Mouse (Mus musculus) liver, adult 2 months (tissue): ENCODE data around the gene Cldn34b3. TPM values are rescaled to one million over a fixed set of nuclear protein-coding genes. Genes with fewer than 3 reads are reported as not detected.
"Not testable (repeated sequence)": the region's sequence is repeated elsewhere in the genome, so short reads cannot be mapped to it uniquely, and the experiment has no call there.

Source experiments
- DNase-seq: peaks from one replicate; pipeline ENCODE4 v3.0.0-alpha.2; 2011; ENCODE audit warnings: low read depth, low spot score; ENCODE audit errors: extremely low read depth
- H3K27ac ChIP-seq: fragments of 200-500 bp; replicated peaks from 2 replicates; pipeline ENCODE4 v1.5.1; 2012; ENCODE audit warnings: low read depth, mild to moderate bottlenecking, control low read depth, inconsistent platforms, low read length; ENCODE audit not compliant: insufficient read depth
- H3K27me3 ChIP-seq: fragments of 200-500 bp; 2 replicates; pipeline ENCODE4 v1.6.1; 2012; ENCODE audit warnings: mild to moderate bottlenecking, moderate library complexity, low read length, inconsistent platforms; ENCODE audit not compliant: control insufficient read depth, insufficient read depth
- H3K36me3 ChIP-seq: fragments of 200-500 bp; 2 replicates; pipeline ENCODE4 v1.6.1; 2012; ENCODE audit warnings: low read length, inconsistent platforms; ENCODE audit not compliant: control insufficient read depth, insufficient read depth
- H3K4me1 ChIP-seq: fragments of 200-500 bp; 2 replicates; pipeline ENCODE4 v1.6.1; 2011; ENCODE audit warnings: low read length; ENCODE audit not compliant: control insufficient read depth, insufficient read depth
- H3K4me3 ChIP-seq: fragments of 200-500 bp; 2 replicates; pipeline ENCODE4 v1.5.1; 2011; ENCODE audit warnings: low read depth, mild to moderate bottlenecking, control low read depth, low read length, moderate library complexity; ENCODE audit not compliant: insufficient read depth
- H3K79me2 ChIP-seq: fragments of 200-500 bp; 2 replicates; pipeline ENCODE4 v1.6.1; 2012; ENCODE audit warnings: inconsistent platforms, mild to moderate bottlenecking, low read length, moderate library complexity; ENCODE audit not compliant: control insufficient read depth, insufficient read depth
- H3K9ac ChIP-seq: fragments of 200-500 bp; 2 replicates; pipeline ENCODE4 v1.6.1; 2012; ENCODE audit warnings: low read depth, mild to moderate bottlenecking, control low read depth, inconsistent platforms, low read length
- WGBS: fragments of 180-500 bp; shearing (Covaris S2); methylation state at CpG from one replicate; pipeline ENCODE4 v1.1.7; 2018; 5-methylcytosine and 5-hydroxymethylcytosine counted together
- polyA plus RNA-seq: library from polyadenylated mRNA; depleted of rRNA; stranded (reverse); fragments of >200 nt; gene quantifications from 2 replicates; pipeline ENCODE4 v1.2.3, GENCODE M21; 2012; rRNA removed
- total RNA-seq: library from RNA; depleted of rRNA; stranded (reverse); fragments of >200 nt; gene quantifications from 2 replicates; pipeline ENCODE4 v1.2.3, GENCODE M21; 2014; rRNA removed

Cldn34b3 gene
- total RNA-seq (not detected in 2 replicates), polyA plus RNA-seq (not detected in 2 replicates)

GRCm38 (mm10) chrX:76264004-76264403 is at the start of gene Cldn34b3:
Gene Cldn34b3 (plus strand): TSS chrX:76264304.
- not testable (repeated sequence) for H3K4me1 ChIP-seq, H3K4me3 ChIP-seq, H3K27ac ChIP-seq, DNase-seq, H3K27me3 ChIP-seq, H3K79me2 ChIP-seq, H3K36me3 ChIP-seq, H3K9ac ChIP-seq
- WGBS, result 95% methylated on average over 1 of the region's 1 CpGs

Other genes starting within 250 kb of the Cldn34b3 start
- not detected in 2 replicates for gene Cldn34b4, start 129.0 kb downstream of the Cldn34b3 start, total RNA-seq
- not detected in 2 replicates for gene Cldn34b4, start 129.0 kb downstream of the Cldn34b3 start, polyA plus RNA-seq